Mouse (Mus musculus) CD4-positive, CD25-positive, alpha-beta regulatory T cell, adult 4 months (primary cell): ENCODE measurements around the gene Tspan5. TPM values are rescaled to one million over a fixed set of nuclear protein-coding genes. Genes with fewer than 3 reads are reported as not detected.

ENCODE experiments used
- ATAC-seq: one replicate; pipeline ENCODE4 v1.8.0; 2017
- polyA plus RNA-seq, 2 experiments: library from polyadenylated mRNA; unstranded; fragments of 100-300 nt; shearing (Covaris generic); gene quantifications; one replicate each; pipeline ENCODE4 v1.2.1; 2017

The Tspan5 gene
- polyA plus RNA-seq, 2 experiments from 2014 or later: 4.3 to 4.5 TPM

GRCm38 (mm10) chr3:138881725-138882347, 139.8 kb downstream of the Tspan5 start:
- no peak for ATAC-seq

GRCm38 (mm10) chr3:138886121-138886520, 144.1 kb downstream of the Tspan5 start:
- no peak for ATAC-seq

GRCm38 (mm10) chr3:138889214-138889613, 147.2 kb downstream of the Tspan5 start:
- no peak for ATAC-seq

- no peak for ATAC-seq
Observed at GRCm38 (mm10) chr3:138889769-138890295, 147.8 kb downstream of the Tspan5 start.

- peak; percentile 86 for ATAC-seq
Observed at GRCm38 (mm10) chr3:138893520-138893919, 151.5 kb downstream of the Tspan5 start.

- ATAC-seq: no peak
Observed at GRCm38 (mm10) chr3:138897500-138897899, 155.5 kb downstream of the Tspan5 start.

GRCm38 (mm10) chr3:138898055-138898454, 156.1 kb downstream of the Tspan5 start:
- no peak for ATAC-seq

- no peak for ATAC-seq
Observed at GRCm38 (mm10) chr3:138900571-138901141, 158.7 kb downstream of the Tspan5 start.

- ATAC-seq: no peak
Observed at GRCm38 (mm10) chr3:138905678-138906077, 163.7 kb downstream of the Tspan5 start.

GRCm38 (mm10) chr3:138906112-138906880, 164.3 kb downstream of the Tspan5 start:
- ATAC-seq: peak; percentile 70

- no peak for ATAC-seq
Observed at GRCm38 (mm10) chr3:138909313-138909712, 167.3 kb downstream of the Tspan5 start.

- ATAC-seq: no peak
Observed at GRCm38 (mm10) chr3:138912504-138912903, 170.5 kb downstream of the Tspan5 start.

- no peak for ATAC-seq
Observed at GRCm38 (mm10) chr3:138914626-138915288, 172.8 kb downstream of the Tspan5 start.

- ATAC-seq: no peak
Observed at GRCm38 (mm10) chr3:138916591-138916990, 174.6 kb downstream of the Tspan5 start.

- no peak for ATAC-seq
Observed at GRCm38 (mm10) chr3:138917016-138917415, 175.0 kb downstream of the Tspan5 start.

GRCm38 (mm10) chr3:138918241-138918640, 176.2 kb downstream of the Tspan5 start:
- ATAC-seq: no peak

GRCm38 (mm10) chr3:138926161-138926560, 184.2 kb downstream of the Tspan5 start:
- no peak for ATAC-seq

GRCm38 (mm10) chr3:138927437-138927836, 185.4 kb downstream of the Tspan5 start:
- ATAC-seq: no peak

- no peak for ATAC-seq
Observed at GRCm38 (mm10) chr3:138936780-138937179, 194.8 kb downstream of the Tspan5 start.

GRCm38 (mm10) chr3:138937241-138937640, 195.2 kb downstream of the Tspan5 start:
- no peak for ATAC-seq

GRCm38 (mm10) chr3:138941604-138942003, 199.6 kb downstream of the Tspan5 start:
- ATAC-seq: no peak

- ATAC-seq: no peak
Observed at GRCm38 (mm10) chr3:138945516-138945915, 203.5 kb downstream of the Tspan5 start.

- ATAC-seq: no peak
Observed at GRCm38 (mm10) chr3:138949081-138949480, 207.1 kb downstream of the Tspan5 start.
